Mouse (Mus musculus): ENCODE measurements around the gene Tmed6.
"Not testable (repeated sequence)": the region's sequence is repeated elsewhere in the genome, so short reads cannot be mapped to it uniquely, and the experiment has no call there.

Gene Tmed6

GRCm38 (mm10) chr8:107073706-107074105, 8.3 kb upstream of the Tmed6 start:
- DNase-seq (ENCODE audit: low spot score), result no peak

GRCm38 (mm10) chr8:107062613-107063012, 2.8 kb downstream of the Tmed6 start:
- no peak for DNase-seq (ENCODE audit: low spot score)

GRCm38 (mm10) chr8:107056973-107057369, 8.5 kb downstream of the Tmed6 start:
- no peak for DNase-seq (ENCODE audit: low spot score)

- peak; percentile 92 for DNase-seq (ENCODE audit: low spot score)
Observed at GRCm38 (mm10) chr8:107056076-107056972, 9.1 kb downstream of the Tmed6 start, which contains the start of the genes Cog8 and Nip7. Gene Cog8 (minus strand): TSS chr8:107056689. Gene Nip7 (plus strand): TSS chr8:107056877.

GRCm38 (mm10) chr8:107052046-107052445, 13.4 kb downstream of the Tmed6 start:
- DNase-seq (ENCODE audit: low spot score), result no peak

GRCm38 (mm10) chr8:107049480-107049879, 16.0 kb downstream of the Tmed6 start:
- no peak for DNase-seq (ENCODE audit: low spot score)

- DNase-seq (ENCODE audit: low spot score), result peak; percentile 83
Observed at GRCm38 (mm10) chr8:107048061-107048941, 17.1 kb downstream of the Tmed6 start, which contains the start of gene Pdf. Gene Pdf (minus strand): TSS chr8:107048614.

GRCm38 (mm10) chr8:107046976-107047375, 18.5 kb downstream of the Tmed6 start:
- no peak for DNase-seq (ENCODE audit: low spot score)

- no peak for DNase-seq (ENCODE audit: low spot score)
Observed at GRCm38 (mm10) chr8:107045478-107045877, 20.0 kb downstream of the Tmed6 start.

GRCm38 (mm10) chr8:107040632-107041031, 24.8 kb downstream of the Tmed6 start:
- DNase-seq (ENCODE audit: low spot score), result no peak

GRCm38 (mm10) chr8:107036626-107037025, 28.8 kb downstream of the Tmed6 start:
- no peak for DNase-seq (ENCODE audit: low spot score)

GRCm38 (mm10) chr8:107035641-107036040, 29.8 kb downstream of the Tmed6 start:
- no peak for DNase-seq (ENCODE audit: low spot score)

GRCm38 (mm10) chr8:107033609-107034008, 31.8 kb downstream of the Tmed6 start:
- DNase-seq (ENCODE audit: low spot score), result not testable (repeated sequence)

GRCm38 (mm10) chr8:107031577-107032090, 33.8 kb downstream of the Tmed6 start:
- DNase-seq (ENCODE audit: low spot score), result no peak

- peak; percentile 99 for DNase-seq (ENCODE audit: low spot score)
Observed at GRCm38 (mm10) chr8:107030650-107031576, 34.5 kb downstream of the Tmed6 start, which contains the start of gene Vps4a. Gene Vps4a (plus strand): TSS chr8:107031222.

- no peak for DNase-seq (ENCODE audit: low spot score)
Observed at GRCm38 (mm10) chr8:107030058-107030457, 35.4 kb downstream of the Tmed6 start.

- no peak for DNase-seq (ENCODE audit: low spot score)
Observed at GRCm38 (mm10) chr8:107029310-107029709, 36.1 kb downstream of the Tmed6 start.

- DNase-seq (ENCODE audit: low spot score), result no peak
Observed at GRCm38 (mm10) chr8:107023479-107023878, 42.0 kb downstream of the Tmed6 start.

- DNase-seq (ENCODE audit: low spot score), result no peak
Observed at GRCm38 (mm10) chr8:107014915-107015314, 50.5 kb downstream of the Tmed6 start.

- no peak for DNase-seq (ENCODE audit: low spot score)
Observed at GRCm38 (mm10) chr8:107012666-107013065, 52.8 kb downstream of the Tmed6 start.
